Mouse (Mus musculus) liver, embryonic 14.5 days (tissue): ENCODE measurements at regions not wholly inside any gene's neighbourhood (a gene's known extent, or its start where the extent isn't known, plus 50 kb on each side); places are given as distances from the start of the nearest gene placed in this dataset.

Source experiments
- CTCF ChIP-seq: IDR thresholded peaks from 2 replicates; pipeline ENCODE4 v1.5.1; 2016; ENCODE audit warnings: antibody characterized with exemption, low read depth, control low read depth
- EP300 ChIP-seq: IDR thresholded peaks from 2 replicates; pipeline ENCODE4 v1.6.1; 2016; ENCODE audit warnings: antibody characterized with exemption, low read depth

- no peak for TF ChIP-seq CTCF
- no peak for TF ChIP-seq EP300
These were observed 59.5 kb upstream of the Sgcd start for GRCm38 (mm10) chr11:48048311-48048710.
